Mouse (Mus musculus) stomach, embryonic 15.5 days (tissue): ENCODE results near the gene Gtf2i. TPM values are rescaled to one million over a fixed set of nuclear protein-coding genes. Genes with fewer than 3 reads are reported as not detected.
A peak's percentile ranks its signal among the peaks of the same experiment; 100 is the strongest.

Experiments
- ATAC-seq: fragments of 200-750 bp; cut with Nextera tagmentation; 2 replicates; pipeline ENCODE4 v1.8.0; 2017; ENCODE audit warnings: low read depth, moderate number of reproducible peaks, moderate TSS enrichment; ENCODE audit not compliant: insufficient read depth, low FRiP score
- H3K27ac ChIP-seq: fragments of 300-500 bp; sonication (generic); 2 replicates; pipeline ENCODE4 v1.5.1; 2015; ENCODE audit warnings: mild to moderate bottlenecking, inconsistent platforms
- H3K27me3 ChIP-seq: fragments of 300-500 bp; sonication (generic); replicated peaks from 2 replicates; pipeline ENCODE4 v1.6.1; 2015; ENCODE audit warnings: inconsistent platforms
- H3K36me3 ChIP-seq: fragments of 300-500 bp; sonication (generic); 2 replicates; pipeline ENCODE4 v1.6.1; 2015; ENCODE audit warnings: inconsistent platforms
- H3K4me1 ChIP-seq: fragments of 300-500 bp; sonication (generic); 2 replicates; pipeline ENCODE4 v1.6.1; 2015; ENCODE audit warnings: inconsistent platforms
- H3K4me2 ChIP-seq: fragments of 300-500 bp; sonication (generic); 2 replicates; pipeline ENCODE4 v1.6.1; 2015; ENCODE audit warnings: mild to moderate bottlenecking, inconsistent platforms
- H3K4me3 ChIP-seq: fragments of 300-500 bp; sonication (generic); replicated peaks from 2 replicates; pipeline ENCODE4 v1.5.1; 2015; ENCODE audit warnings: inconsistent platforms
- H3K9ac ChIP-seq: fragments of 300-500 bp; sonication (generic); 2 replicates; pipeline ENCODE4 v1.6.1; 2015; ENCODE audit warnings: inconsistent platforms
- H3K9me3 ChIP-seq: fragments of 300-500 bp; sonication (generic); 2 replicates; pipeline ENCODE4 v1.6.1; 2016; ENCODE audit warnings: inconsistent platforms
- WGBS: fragments of 180-500 bp; shearing (Covaris S2); methylation state at CpG from one replicate; pipeline ENCODE4 v1.1.7; 2015; 5-methylcytosine and 5-hydroxymethylcytosine counted together
- polyA plus RNA-seq: library from polyadenylated mRNA; unstranded; fragments of >200 nt; fragmentation: Nextera tagmentation; extraction: Ambion mirVana; gene quantifications from 2 replicates; pipeline ENCODE4 v1.2.1, GENCODE M21; 2015

Gtf2i gene
- polyA plus RNA-seq, 1 experiment from 2014 or later: 163 TPM

GRCm38 (mm10) chr5:134294606-134295005 is 20.0 kb downstream of the Gtf2i start:
- WGBS: 89% methylated on average over 7 of the region's 7 CpGs
- Histone ChIP-seq H3K4me3 (no peak overlapping the region), H3K27ac (no peak overlapping the region), H3K9ac (no peak overlapping the region), H3K4me1 (no peaks in the 10 kb centered on the region), H3K4me2 (no peak overlapping the region), H3K27me3 (no peaks in the 10 kb centered on the region), H3K36me3 (peaks cover 60% of the 10 kb centered on the region), H3K9me3 (no peaks in the 10 kb centered on the region)
- ATAC-seq: no peak

- H3K9me3 ChIP-seq: no peaks in the 10 kb centered on the region
- no peaks in the 10 kb centered on the region for H3K27me3 ChIP-seq
- no peak overlapping the region for H3K9ac ChIP-seq
- WGBS: 95% methylated on average over 6 of the region's 6 CpGs
- no peak for ATAC-seq
- no peaks in the 10 kb centered on the region for H3K4me1 ChIP-seq
- H3K27ac ChIP-seq: no peak overlapping the region
- H3K4me2 ChIP-seq: no peak overlapping the region
- peaks cover 65% of the 10 kb centered on the region for H3K36me3 ChIP-seq
- no peak overlapping the region for H3K4me3 ChIP-seq
Measured at GRCm38 (mm10) chr5:134291096-134291495, 23.5 kb downstream of the Gtf2i start.

- no peak overlapping the region for H3K4me2 ChIP-seq
- H3K9me3 ChIP-seq: no peaks in the 10 kb centered on the region
- H3K4me3 ChIP-seq: no peak overlapping the region
- no peaks in the 10 kb centered on the region for H3K4me1 ChIP-seq
- no peak overlapping the region for H3K9ac ChIP-seq
- ATAC-seq: no peak
- no peak overlapping the region for H3K27ac ChIP-seq
- peaks cover 75% of the 10 kb centered on the region for H3K36me3 ChIP-seq
- 93% methylated on average over 12 of the region's 12 CpGs for WGBS
- no peaks in the 10 kb centered on the region for H3K27me3 ChIP-seq
Measured at GRCm38 (mm10) chr5:134289935-134290560, 24.5 kb downstream of the Gtf2i start.

- Histone ChIP-seq H3K27me3 (no peaks in the 10 kb centered on the region), H3K9ac (no peak overlapping the region), H3K27ac (no peak overlapping the region), H3K4me1 (no peaks in the 10 kb centered on the region), H3K4me3 (no peak overlapping the region), H3K36me3 (peaks cover 81% of the 10 kb centered on the region), H3K4me2 (no peak overlapping the region), H3K9me3 (no peaks in the 10 kb centered on the region)
- WGBS: 83% methylated on average over 3 of the region's 3 CpGs
- ATAC-seq: no peak
Measured at GRCm38 (mm10) chr5:134288071-134288470, 26.5 kb downstream of the Gtf2i start.

GRCm38 (mm10) chr5:134284921-134285320 is 29.6 kb downstream of the Gtf2i start:
- H3K4me1 ChIP-seq: no peaks in the 10 kb centered on the region
- no peaks in the 10 kb centered on the region for H3K27me3 ChIP-seq
- no peaks in the 10 kb centered on the region for H3K9me3 ChIP-seq
- no peak overlapping the region for H3K4me2 ChIP-seq
- ATAC-seq: no peak
- no peak overlapping the region for H3K4me3 ChIP-seq
- no peak overlapping the region for H3K9ac ChIP-seq
- H3K27ac ChIP-seq: no peak overlapping the region
- H3K36me3 ChIP-seq: peaks cover 77% of the 10 kb centered on the region
- WGBS: 95% methylated on average over 12 of the region's 12 CpGs

- Histone ChIP-seq H3K36me3 (peaks cover 80% of the 10 kb centered on the region), H3K4me3 (no peak overlapping the region), H3K9me3 (no peaks in the 10 kb centered on the region), H3K4me2 (no peak overlapping the region), H3K27me3 (no peaks in the 10 kb centered on the region), H3K27ac (no peak overlapping the region), H3K9ac (no peak overlapping the region), H3K4me1 (no peaks in the 10 kb centered on the region)
- ATAC-seq: no peak
- 87% methylated on average over 9 of the region's 9 CpGs for WGBS
Measured at GRCm38 (mm10) chr5:134282603-134283002, 32.0 kb downstream of the Gtf2i start.

GRCm38 (mm10) chr5:134282076-134282475 is 32.5 kb downstream of the Gtf2i start:
- Histone ChIP-seq H3K9ac (no peak overlapping the region), H3K27me3 (no peaks in the 10 kb centered on the region), H3K4me2 (no peak overlapping the region), H3K4me1 (no peaks in the 10 kb centered on the region), H3K4me3 (no peak overlapping the region), H3K27ac (no peak overlapping the region), H3K36me3 (peaks cover 78% of the 10 kb centered on the region), H3K9me3 (no peaks in the 10 kb centered on the region)
- 71% methylated on average over 3 of the region's 3 CpGs for WGBS
- ATAC-seq: no peak

- no peak overlapping the region for H3K4me3 ChIP-seq
- 82% methylated on average over 7 of the region's 7 CpGs for WGBS
- H3K27me3 ChIP-seq: no peaks in the 10 kb centered on the region
- H3K9me3 ChIP-seq: no peaks in the 10 kb centered on the region
- peaks cover 61% of the 10 kb centered on the region for H3K36me3 ChIP-seq
- no peak for ATAC-seq
- no peak overlapping the region for H3K27ac ChIP-seq
- H3K4me2 ChIP-seq: no peak overlapping the region
- no peak overlapping the region for H3K9ac ChIP-seq
- H3K4me1 ChIP-seq: no peaks in the 10 kb centered on the region
Measured at GRCm38 (mm10) chr5:134279371-134279770, 35.2 kb downstream of the Gtf2i start.

GRCm38 (mm10) chr5:134277109-134277508 is 37.5 kb downstream of the Gtf2i start:
- Histone ChIP-seq H3K27ac (peak overlapping the region; percentile 69; the same call in 1 of the 2 replicates), H3K4me3 (no peak overlapping the region), H3K36me3 (peaks cover 62% of the 10 kb centered on the region), H3K9me3 (no peaks in the 10 kb centered on the region), H3K9ac (no peak overlapping the region), H3K27me3 (no peaks in the 10 kb centered on the region), H3K4me1 (no peaks in the 10 kb centered on the region), H3K4me2 (no peak overlapping the region)
- ATAC-seq: peak; percentile 72
- 71% methylated on average over 4 of the region's 4 CpGs for WGBS

- 82% methylated on average over 10 of the region's 10 CpGs for WGBS
- H3K36me3 ChIP-seq: peaks cover 64% of the 10 kb centered on the region
- no peak overlapping the region for H3K4me3 ChIP-seq
- no peak overlapping the region for H3K27ac ChIP-seq
- H3K9ac ChIP-seq: no peak overlapping the region
- ATAC-seq: no peak
- H3K4me1 ChIP-seq: no peaks in the 10 kb centered on the region
- no peak overlapping the region for H3K4me2 ChIP-seq
- H3K9me3 ChIP-seq: no peaks in the 10 kb centered on the region
- H3K27me3 ChIP-seq: no peaks in the 10 kb centered on the region
Measured at GRCm38 (mm10) chr5:134275556-134275955, 39.0 kb downstream of the Gtf2i start.

- no peak overlapping the region for H3K4me3 ChIP-seq
- H3K36me3 ChIP-seq: peaks cover 63% of the 10 kb centered on the region
- no peaks in the 10 kb centered on the region for H3K9me3 ChIP-seq
- H3K9ac ChIP-seq: no peak overlapping the region
- no peak overlapping the region for H3K27ac ChIP-seq
- 77% methylated on average over 11 of the region's 11 CpGs for WGBS
- no peaks in the 10 kb centered on the region for H3K27me3 ChIP-seq
- ATAC-seq: no peak
- H3K4me1 ChIP-seq: no peaks in the 10 kb centered on the region
- H3K4me2 ChIP-seq: no peak overlapping the region
Measured at GRCm38 (mm10) chr5:134275021-134275420, 39.5 kb downstream of the Gtf2i start.

GRCm38 (mm10) chr5:134273761-134274160 is 40.8 kb downstream of the Gtf2i start:
- Histone ChIP-seq H3K27ac (no peak overlapping the region), H3K9me3 (no peaks in the 10 kb centered on the region), H3K4me2 (no peak overlapping the region), H3K4me3 (no peak overlapping the region), H3K36me3 (peaks cover 58% of the 10 kb centered on the region), H3K9ac (no peak overlapping the region), H3K27me3 (no peaks in the 10 kb centered on the region), H3K4me1 (no peaks in the 10 kb centered on the region)
- WGBS: 82% methylated on average over 8 of the region's 8 CpGs
- ATAC-seq: no peak

- H3K4me1 ChIP-seq: no peaks in the 10 kb centered on the region
- no peaks in the 10 kb centered on the region for H3K27me3 ChIP-seq
- H3K9me3 ChIP-seq: no peaks in the 10 kb centered on the region
- ATAC-seq: no peak
- H3K4me3 ChIP-seq: no peak overlapping the region
- 79% methylated on average over 11 of the region's 11 CpGs for WGBS
- H3K9ac ChIP-seq: no peak overlapping the region
- no peak overlapping the region for H3K4me2 ChIP-seq
- no peak overlapping the region for H3K27ac ChIP-seq
- H3K36me3 ChIP-seq: peaks cover 61% of the 10 kb centered on the region
Measured at GRCm38 (mm10) chr5:134272761-134273160, 41.8 kb downstream of the Gtf2i start.
